In the genomic region with DNA sequence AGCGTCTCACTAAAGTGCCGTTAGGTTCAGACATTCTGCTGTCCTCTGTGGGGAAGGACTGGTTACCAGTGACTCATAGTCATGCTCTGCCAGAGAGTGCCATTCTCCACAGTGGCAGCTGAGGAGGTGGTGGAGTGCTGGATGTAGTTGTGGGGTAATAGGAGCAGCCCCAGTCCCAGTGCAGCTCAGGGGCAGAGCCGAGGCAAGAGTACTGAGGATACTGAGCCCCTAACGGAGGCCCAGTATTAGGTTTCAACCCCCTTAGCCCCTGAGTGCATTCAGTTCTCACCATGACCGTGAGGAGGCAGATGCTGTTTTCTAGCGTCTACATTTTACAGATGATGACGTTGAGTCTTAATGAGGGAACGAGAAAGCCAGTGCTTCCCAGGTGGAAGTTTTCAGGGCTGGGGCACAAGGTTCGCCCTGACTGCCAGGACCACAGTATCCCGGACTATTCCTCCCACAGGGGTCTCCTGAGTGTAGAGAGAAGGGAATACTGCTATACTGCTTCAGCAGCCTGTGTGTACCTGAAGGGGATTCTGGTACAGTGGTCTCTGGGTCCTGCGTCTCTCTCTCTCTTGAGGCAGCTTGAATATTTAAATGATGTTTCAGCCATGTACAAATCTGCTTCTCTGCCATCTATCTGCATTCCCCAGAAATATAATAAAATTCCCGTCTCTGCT, we compare ENCODE assay signal across 8 mouse cellular contexts. TPM values are rescaled to one million over a fixed set of nuclear protein-coding genes. Genes with fewer than 3 reads are reported as not detected.
A peak's percentile ranks its signal among the peaks of the same experiment; 100 is the strongest.
DNase-seq lines count a peak whose midpoint lies in the region; ATAC-seq and TF ChIP-seq lines count a peak whose summit lies in the region.

No protein-coding gene starts in this region.

- TF ChIP-seq CTCF in left cerebral cortex, adult 2 months (IDR thresholded peaks at IDR 0.05), result peak; percentile 4; the same call in 1 of the 2 replicates

- no peak overlapping the region for H3K9ac ChIP-seq in hindbrain, embryonic 12.5 days
- peak overlapping the region; percentile 44; the same call in 1 of the 2 replicates for H3K9ac ChIP-seq in midbrain, embryonic 16.5 days (ENCODE audit: low read depth, low read length)

- intact Hi-C loops in left cerebral cortex, adult 2 months (cut with DNase I), result loop anchor here (1.0 to 5.0 kb wide), 2 partner anchors 41 to 51 kb away; no protein-coding TSS in a partner anchor
- intact Hi-C loops in left cerebral cortex, postnatal 4 days (cut with DNase I), result no loop called here

- peak; percentile 61 for DNase-seq in adrenal gland, adult 2 months
- DNase-seq in adrenal gland, adult 8-10 months, result no peak
- peak; percentile 23 to 26 for DNase-seq in left cerebral cortex, adult 2 months (ENCODE audit: extremely low spot score in 1 of 2, low spot score in 2 of 2)
- DNase-seq in left cerebral cortex, postnatal 4 days, result no peak
- no peak for DNase-seq in cerebellum, postnatal 14 days
- DNase-seq in thymus, postnatal 25 days, result no peak

- no peaks in the 10 kb centered on the region for H3K9me3 ChIP-seq in hindbrain, embryonic 12.5 days (replicated peaks)
- no peaks in the 10 kb centered on the region for H3K9me3 ChIP-seq in midbrain, embryonic 16.5 days (replicated peaks; ENCODE audit: control insufficient read depth, low read length, poor library complexity, severe bottlenecking)

- no peak overlapping the region for H3K4me3 ChIP-seq in left cerebral cortex, adult 2 months
- no peak overlapping the region for H3K4me3 ChIP-seq in hindbrain, embryonic 12.5 days
- H3K4me3 ChIP-seq in midbrain, embryonic 16.5 days (ENCODE audit: low read depth, low read length), result no peak overlapping the region

- WGBS in hindbrain, embryonic 12.5 days, result 34% methylated on average over 12 of the region's 12 CpGs
- 20% methylated on average over 12 of the region's 12 CpGs for WGBS in midbrain, embryonic 16.5 days

- H3K27ac ChIP-seq in left cerebral cortex, adult 2 months, result peak overlapping the region; percentile 85
- H3K27ac ChIP-seq in hindbrain, embryonic 12.5 days, result peak overlapping the region; percentile 85
- H3K27ac ChIP-seq in midbrain, embryonic 16.5 days (ENCODE audit: low read length), result peak overlapping the region; percentile 95

- peak; percentile 42; the same call in 1 of the 2 replicates for ATAC-seq in hindbrain, embryonic 12.5 days (ENCODE audit: low FRiP score)
- peak; percentile 57 for ATAC-seq in midbrain, embryonic 16.5 days

- H3K4me1 ChIP-seq in hindbrain, embryonic 12.5 days, result peaks cover 31% of the 10 kb centered on the region
- peaks cover 32% of the 10 kb centered on the region for H3K4me1 ChIP-seq in midbrain, embryonic 16.5 days (ENCODE audit: control insufficient read depth, insufficient read depth, low read length)

- no peaks in the 10 kb centered on the region for H3K36me3 ChIP-seq in hindbrain, embryonic 12.5 days
- H3K36me3 ChIP-seq in midbrain, embryonic 16.5 days (ENCODE audit: control insufficient read depth, insufficient read depth, low read length), result no peaks in the 10 kb centered on the region

- peak overlapping the region; percentile 48 for H3K4me2 ChIP-seq in hindbrain, embryonic 12.5 days (replicated peaks)
- peak overlapping the region; percentile 59 for H3K4me2 ChIP-seq in midbrain, embryonic 16.5 days (ENCODE audit: low read length)

- no peaks in the 10 kb centered on the region for H3K27me3 ChIP-seq in hindbrain, embryonic 12.5 days
- no peaks in the 10 kb centered on the region for H3K27me3 ChIP-seq in midbrain, embryonic 16.5 days (ENCODE audit: control insufficient read depth, insufficient read depth, low read depth, low read length)

RNA-seq across cellular contexts. Expression of a gene that starts 40.1 kb away (rescaled TPM):
- total RNA-seq in adrenal gland, adult 2 months (2021), result 10 to 100 TPM; 42.4 to 59.4 TPM
- 29.6 and 30.8 TPM in 2 replicates for polyA plus RNA-seq in adrenal gland, adult 2 months (2012; rRNA removed)
- 100 to 1,000 TPM in 1 of 4 experiments, 10 to 100 TPM in 3; 43.4 to 113 (median 59.0) TPM for total RNA-seq in adrenal gland, adult 8-10 months (2022)
- 10 to 100 TPM; 59.6 to 62.4 TPM for total RNA-seq in left cerebral cortex, adult 2 months (2021)
- total RNA-seq in left cerebral cortex, postnatal 4 days (2021), result 10 to 100 TPM; 74.2 to 80.5 TPM
- 70.7 and 79.9 TPM in 2 replicates for polyA plus RNA-seq in hindbrain, embryonic 12.5 days (2016; fragmentation: Nextera tagmentation; extraction: Ambion mirVana)
- 44.7 and 50.8 TPM in 2 replicates for polyA plus RNA-seq in midbrain, embryonic 16.5 days (2015; fragmentation: Nextera tagmentation; extraction: Ambion mirVana)

Comparison
In these comparisons a context has a peak if more than half of its experiments do, and no peak if none do; other contexts are left out.
1. DNase-seq: peak in adrenal gland, adult 2 months (single experiment) and left cerebral cortex, adult 2 months (2 of 2); none in adrenal gland, adult 8-10 months (single experiment), left cerebral cortex, postnatal 4 days (single experiment), cerebellum, postnatal 14 days (0 of 2) and thymus, postnatal 25 days (single experiment).
2. Peak in every context shown above with its lines, with median percentiles within 50 percentile points of each other: H3K27ac ChIP-seq.